Mouse (Mus musculus) cerebellum, adult 11-12 months (tissue): ENCODE measurements around the gene Arrdc5.

Source experiments
- DNase-seq: peaks from one replicate; pipeline ENCODE4 v3.0.0; 2022

Gene Arrdc5

GRCm38 (mm10) chr17:56303160-56303846 is 3.2 kb upstream of the Arrdc5 start, which contains the start of gene Uhrf1:
Gene Uhrf1, plus strand, starts transcription at chr17:56303321.
- DNase-seq, result no peak

GRCm38 (mm10) chr17:56302363-56302996 is 2.4 kb upstream of the Arrdc5 start:
- no peak for DNase-seq

GRCm38 (mm10) chr17:56298238-56298637 is 1.8 kb downstream of the Arrdc5 start:
- no peak for DNase-seq

GRCm38 (mm10) chr17:56296201-56296600 is 3.9 kb downstream of the Arrdc5 start:
- no peak for DNase-seq

DNA sequence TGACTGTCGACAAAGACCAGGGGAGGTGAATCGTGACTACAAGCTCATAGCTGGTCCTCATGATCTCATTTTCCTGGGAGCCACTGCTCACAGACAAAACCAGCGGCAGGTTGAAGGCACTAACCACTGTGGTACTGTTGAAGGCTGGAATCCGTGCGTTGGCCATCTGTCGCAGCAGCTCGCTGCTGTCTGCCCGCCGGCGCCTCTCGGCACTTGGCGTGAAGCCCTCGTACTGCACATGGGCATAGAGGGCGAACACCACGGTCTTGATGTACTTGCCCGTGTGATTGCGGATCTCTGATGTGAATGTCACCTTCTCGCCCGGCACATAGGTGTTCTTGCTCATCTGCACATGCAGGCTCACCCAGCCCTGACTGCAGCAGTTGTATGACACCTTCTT is 5.8 kb downstream of the Arrdc5 start:
- DNase-seq, result peak; percentile 78

DNA sequence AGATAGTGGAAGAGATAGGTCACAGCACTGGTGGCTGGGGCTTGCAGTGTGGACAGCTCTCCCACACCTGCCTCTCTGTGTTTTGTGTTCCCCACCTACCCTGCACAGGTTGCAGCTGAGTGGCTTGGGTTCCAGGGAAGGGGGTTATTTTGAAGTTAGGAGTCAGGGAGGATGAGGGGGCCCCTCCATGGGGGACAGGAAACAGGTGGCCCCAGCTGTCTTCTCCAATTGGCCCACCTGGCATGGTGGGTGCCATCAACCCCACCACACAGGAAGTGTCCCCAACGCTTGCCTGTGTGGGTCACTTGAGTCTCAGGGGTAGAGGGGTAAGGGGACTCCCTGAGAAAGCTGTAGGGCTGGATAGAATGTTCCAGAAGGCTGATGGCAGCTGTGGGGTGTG is 6.8 kb downstream of the Arrdc5 start:
- no peak for DNase-seq

DNA sequence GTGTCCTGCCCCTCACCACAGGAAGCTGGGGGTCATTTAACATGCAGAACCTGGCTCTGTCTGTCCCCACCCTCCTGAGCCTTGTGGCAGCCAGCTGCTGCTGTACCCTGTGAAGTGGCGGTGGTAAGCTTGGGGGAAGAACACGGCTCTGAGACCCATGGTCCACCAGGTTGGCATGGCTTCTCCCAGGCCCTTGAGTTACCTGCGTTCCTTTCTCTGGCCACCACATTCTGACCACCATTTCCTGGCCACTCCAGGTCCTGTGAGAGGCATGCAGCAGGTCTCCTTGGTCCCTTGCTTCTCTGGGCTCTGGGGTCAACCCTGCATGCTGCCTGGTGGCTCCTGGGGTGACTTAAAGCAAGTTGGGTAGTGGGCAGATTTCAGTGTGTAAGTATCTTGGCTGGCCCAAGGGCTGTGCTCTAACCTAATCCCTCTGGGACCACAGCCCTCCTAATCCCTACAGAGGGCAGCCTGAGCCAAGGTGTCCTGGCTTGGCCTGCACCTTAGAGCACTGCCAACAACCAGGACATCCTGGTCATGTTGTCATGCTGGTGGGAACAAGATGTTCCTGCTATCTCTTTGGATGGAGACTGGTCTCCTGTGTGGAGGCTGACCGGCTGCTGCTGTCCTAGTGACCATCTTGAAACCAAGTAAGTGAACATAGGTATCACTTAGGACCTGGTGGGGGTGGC is 7.4 kb downstream of the Arrdc5 start, which contains the start of gene Plin3:
Gene Plin3 (minus strand): TSS at position 343 of the 692 bp plus-strand sequence.
- peak; percentile 54 for DNase-seq

GRCm38 (mm10) chr17:56291826-56292475 is 8.1 kb downstream of the Arrdc5 start:
- no peak for DNase-seq

DNA sequence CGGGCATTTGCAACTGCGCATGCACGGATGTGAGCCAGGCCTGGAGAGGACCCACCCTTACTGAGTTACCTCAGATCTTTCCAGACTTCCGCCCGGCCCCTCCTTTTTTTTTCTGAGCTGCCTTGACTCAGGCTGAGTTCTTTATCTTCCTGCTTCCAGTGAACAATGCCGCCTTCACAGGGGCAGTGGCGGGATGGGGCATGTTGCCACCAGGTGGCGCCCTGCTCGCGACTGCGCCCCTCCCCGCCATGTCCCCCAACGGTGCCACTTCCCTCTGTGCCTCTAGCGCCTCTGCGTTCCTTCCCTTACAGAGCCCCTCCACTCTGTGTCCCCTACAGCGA is 8.9 kb downstream of the Arrdc5 start:
- peak; percentile 70 for DNase-seq

- peak; percentile 45 for DNase-seq
Measured at GRCm38 (mm10) chr17:56290388-56291170, 9.5 kb downstream of the Arrdc5 start.

DNA sequence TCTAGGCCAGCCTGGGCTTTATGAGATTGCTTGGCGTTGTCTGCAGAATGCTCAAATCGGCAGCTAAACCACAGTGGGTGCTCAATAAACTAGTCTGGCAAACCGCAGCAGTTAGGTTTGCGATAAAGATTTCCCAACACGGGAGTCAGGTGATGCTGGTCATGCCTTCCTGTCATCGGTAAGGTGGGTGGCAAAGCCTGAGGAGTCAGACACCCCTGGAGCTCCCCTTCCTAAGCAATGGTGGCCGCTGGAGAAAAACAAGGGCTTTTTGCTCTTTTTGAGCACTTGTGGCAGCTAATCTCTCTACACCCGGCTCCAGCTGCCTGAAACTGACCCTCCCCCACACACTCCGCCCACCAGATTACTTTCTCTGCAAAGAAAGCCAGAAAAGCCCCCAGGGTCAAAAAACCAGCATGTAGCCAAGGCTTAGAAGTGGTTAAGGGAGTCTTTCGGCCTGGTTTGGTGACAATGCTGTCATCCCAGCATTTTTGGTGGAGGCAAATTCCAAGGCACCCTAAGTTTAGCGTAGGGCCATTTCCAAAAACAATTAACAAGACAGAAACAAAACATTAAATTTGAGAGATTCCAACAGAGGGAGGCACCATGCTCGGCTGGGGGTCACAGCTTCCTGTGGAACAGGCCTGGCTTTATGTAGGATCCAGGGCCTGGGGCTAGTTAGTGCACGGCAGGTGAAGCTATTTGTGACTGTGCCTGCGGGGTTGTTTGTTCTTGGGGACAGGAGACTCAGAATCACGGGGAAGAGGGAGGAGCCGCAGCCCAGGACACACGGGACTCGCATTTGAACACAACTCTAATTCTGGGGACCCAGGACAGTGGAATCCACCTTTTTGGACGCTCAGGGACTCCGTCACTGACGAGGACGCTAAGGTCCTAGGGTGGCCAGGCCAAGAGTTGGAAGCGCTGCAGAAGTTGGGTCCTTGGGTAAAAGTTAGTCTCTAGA is 10.4 kb downstream of the Arrdc5 start:
- DNase-seq, result peak; percentile 30

DNA sequence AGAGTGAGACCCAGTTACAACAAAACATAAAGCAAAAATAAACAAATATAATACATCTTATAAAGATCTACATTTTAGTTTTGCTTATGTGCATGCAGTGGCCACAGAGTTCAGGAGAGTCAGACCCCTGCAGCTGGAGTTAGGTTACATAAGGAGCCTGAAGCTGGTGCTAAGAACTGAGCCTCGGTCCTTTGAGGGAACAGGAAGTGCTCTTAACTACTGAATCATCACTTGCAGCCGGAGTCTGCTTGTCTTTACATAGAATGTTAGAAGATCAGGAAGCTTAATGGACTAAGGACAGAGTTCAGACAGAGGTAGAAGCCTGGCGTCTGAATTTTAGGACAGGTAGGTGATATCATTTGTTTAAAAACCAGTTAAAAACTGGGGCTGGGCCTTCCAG is 11.2 kb downstream of the Arrdc5 start:
- no peak for DNase-seq

GRCm38 (mm10) chr17:56287830-56288229 is 12.3 kb downstream of the Arrdc5 start:
- DNase-seq, result peak; percentile 29

GRCm38 (mm10) chr17:56285995-56286394 is 14.1 kb downstream of the Arrdc5 start:
- no peak for DNase-seq

DNA sequence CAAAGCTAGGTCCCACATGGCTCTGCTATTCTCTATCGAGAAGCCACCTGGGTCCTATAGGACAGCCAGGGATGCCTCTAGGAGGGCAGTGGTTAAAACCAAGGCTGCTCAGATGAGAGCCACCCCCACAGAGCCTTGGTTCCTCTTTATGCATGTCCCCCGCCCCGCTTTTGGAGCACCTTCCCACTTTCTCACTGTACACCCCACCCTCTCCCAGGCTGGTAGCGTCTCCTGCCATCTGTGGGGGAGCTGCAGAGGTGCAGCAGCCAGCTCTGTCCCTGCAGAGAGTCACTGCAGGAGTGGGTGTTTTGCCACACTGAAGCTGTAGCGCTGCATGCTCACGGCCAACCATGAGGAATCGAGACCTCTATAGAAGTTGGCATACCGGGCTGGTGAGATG is 16.8 kb downstream of the Arrdc5 start:
- no peak for DNase-seq

DNA sequence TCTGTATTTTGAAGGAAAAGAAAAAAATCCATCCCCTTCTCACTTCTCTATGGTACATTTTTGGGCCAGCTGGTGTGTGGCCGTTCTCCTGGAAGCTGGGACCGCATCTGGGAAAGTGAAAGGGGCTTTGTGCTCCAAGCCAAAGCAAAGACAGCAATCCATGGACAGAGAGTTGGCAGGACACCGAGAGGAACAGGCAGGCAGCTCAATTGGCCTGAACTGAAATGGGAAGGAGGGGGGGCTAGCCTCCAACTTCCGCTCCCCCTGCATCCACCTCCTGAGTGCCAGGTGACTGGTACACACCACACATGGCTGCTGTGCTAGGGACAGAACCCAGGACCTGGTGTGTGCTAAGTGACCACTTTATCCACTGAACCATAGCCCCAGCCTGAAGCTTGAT is 17.3 kb downstream of the Arrdc5 start:
- DNase-seq, result peak; percentile 32

- DNase-seq, result no peak
Measured at GRCm38 (mm10) chr17:56281193-56281592, 18.9 kb downstream of the Arrdc5 start.

DNA sequence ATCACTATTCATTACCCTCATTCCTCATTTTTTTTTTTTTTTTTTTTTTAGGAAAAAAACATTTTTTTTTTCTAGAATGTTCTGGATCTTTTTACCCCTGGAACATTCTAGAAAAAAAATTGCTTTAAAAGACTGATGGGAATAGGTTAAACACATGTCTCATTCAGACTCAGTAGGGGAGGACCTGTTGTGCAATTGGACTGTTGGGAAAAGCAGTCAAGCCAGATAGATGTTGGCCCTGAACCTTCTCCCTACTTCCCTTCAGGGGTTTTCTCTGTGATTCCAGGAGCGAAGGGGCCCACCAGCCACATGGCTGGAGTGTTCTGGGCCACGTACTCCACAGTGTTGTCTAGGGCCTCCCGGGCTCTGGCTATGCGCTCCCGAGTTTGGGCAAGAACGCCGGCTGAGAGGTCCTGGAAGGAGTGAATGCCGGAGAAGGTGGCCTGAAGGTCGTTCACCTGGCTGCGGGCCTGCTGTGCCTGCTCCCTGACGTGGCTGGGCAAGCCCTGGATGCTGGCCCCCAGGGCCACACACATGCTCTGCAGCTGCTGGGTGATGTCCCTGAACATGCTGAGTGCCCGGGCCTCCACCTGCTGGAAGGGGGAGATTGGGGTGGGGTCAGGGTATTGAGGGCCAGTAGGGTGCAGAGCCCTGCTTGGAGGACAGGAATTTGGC is 20.5 kb downstream of the Arrdc5 start:
- no peak for DNase-seq

GRCm38 (mm10) chr17:56278340-56278739 is 21.7 kb downstream of the Arrdc5 start:
- DNase-seq, result no peak

DNA sequence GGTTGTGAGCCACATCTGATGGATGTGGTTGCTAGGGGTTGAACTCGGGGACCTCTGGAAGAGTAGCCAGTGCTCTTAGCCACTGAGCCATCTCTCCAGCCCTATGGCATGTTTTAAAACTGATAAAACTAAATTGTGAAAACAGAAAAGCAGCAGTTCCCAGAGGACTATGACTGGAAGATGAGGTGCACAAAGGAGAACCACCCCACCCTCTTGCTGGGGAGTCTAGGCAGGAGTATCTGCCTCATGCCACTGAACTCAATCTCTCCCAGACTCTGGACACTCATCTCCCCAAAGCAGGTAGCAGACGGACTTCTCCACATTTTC is 22.6 kb downstream of the Arrdc5 start:
- no peak for DNase-seq
